Mouse (Mus musculus): ENCODE results near the gene Tdo2.

Tdo2 gene

DNA sequence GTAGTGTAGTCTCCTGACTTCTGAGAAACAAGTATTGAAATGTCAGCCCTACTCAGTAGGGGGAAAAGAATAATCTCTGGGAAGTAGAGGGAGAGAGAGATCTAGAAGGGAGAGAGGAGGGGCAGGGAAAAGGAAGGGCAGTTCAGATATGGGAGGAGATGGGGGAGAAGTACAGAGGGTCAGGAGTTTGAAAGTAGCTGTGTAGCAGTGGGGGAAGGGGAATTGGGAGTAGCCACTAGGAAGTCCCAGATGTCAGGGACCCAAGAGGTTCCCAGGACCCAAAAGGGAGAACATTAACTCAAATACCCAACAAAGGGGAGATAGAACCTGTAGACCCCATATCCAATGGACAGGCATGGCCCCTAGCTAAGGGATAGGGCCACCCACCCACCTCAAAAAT lies at the start of gene Tdo2:
Gene Tdo2, minus strand, starts transcription at position 101 of the 400 bp plus-strand sequence.
- DNase-seq (ENCODE audit: low spot score): no peak

DNA sequence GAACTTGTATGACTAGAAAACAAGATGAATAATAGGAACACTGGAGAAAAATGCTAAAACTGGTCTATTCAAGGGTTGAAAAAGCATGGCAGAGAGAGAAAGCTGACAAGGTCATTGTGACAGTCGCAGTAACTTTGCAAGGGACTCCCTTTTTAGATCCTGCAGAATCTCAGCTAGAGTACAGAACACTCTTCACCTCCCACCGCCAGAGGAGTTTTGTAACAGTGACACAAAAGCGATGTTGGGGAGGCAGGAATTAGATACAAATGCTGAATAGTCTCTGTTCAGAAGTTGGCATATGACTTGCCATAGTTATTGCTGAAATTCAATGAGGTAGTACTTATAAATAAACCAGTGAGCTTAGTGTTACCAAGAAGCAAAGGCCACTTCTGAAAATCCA lies 47.1 kb upstream of the Tdo2 start:
- DNase-seq (ENCODE audit: low spot score): no peak

DNA sequence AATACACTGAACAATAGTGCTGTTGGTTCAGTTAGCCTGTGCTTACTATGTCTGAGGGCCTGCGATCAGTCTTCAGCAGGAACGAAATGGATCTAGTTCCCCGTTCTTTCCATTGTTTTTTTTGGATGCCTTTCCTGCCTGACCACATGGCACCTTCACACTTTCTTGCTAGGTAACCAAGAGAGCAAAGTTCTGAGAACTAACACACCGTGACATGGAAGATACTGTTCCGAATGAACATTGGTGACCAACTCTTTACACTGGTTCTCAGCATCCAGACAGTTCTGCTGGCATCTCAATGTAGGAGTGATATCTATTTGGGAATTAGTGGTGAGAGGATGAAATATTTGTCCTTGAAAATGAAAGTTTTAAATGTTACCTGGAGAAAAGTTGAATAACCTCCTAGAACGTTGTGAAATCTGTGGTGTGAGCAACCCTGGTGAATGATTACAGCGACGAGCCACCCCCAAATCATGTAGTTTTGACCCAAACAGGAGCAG lies 46.5 kb upstream of the Tdo2 start:
- no peak for DNase-seq (ENCODE audit: low spot score)

DNA sequence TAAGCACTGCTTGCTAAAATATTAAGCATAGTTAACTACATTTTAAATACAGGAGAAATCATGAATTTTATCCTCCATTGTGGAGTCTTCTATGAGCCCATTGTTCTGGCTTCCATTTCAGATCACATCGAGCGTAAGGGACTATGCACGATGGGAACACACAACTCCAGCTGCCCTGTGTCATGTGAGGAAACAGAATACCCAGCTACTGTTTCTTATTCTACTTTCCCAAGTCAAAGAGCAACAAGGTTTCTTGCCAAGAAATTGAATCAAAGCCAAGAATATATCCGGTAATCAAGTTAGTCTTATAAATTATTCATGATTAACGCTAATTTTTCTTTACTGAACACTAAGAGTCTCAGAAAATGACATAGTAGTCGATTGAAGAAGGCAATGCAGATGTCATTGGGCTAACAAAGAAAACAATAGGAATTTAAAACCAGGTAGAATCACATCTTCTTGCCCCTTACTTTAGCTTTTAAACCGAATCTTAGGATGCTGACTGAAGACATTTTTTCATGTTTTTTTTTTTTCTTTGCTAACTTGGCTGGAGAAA lies 38.2 kb upstream of the Tdo2 start:
- DNase-seq (ENCODE audit: low spot score): no peak

DNA sequence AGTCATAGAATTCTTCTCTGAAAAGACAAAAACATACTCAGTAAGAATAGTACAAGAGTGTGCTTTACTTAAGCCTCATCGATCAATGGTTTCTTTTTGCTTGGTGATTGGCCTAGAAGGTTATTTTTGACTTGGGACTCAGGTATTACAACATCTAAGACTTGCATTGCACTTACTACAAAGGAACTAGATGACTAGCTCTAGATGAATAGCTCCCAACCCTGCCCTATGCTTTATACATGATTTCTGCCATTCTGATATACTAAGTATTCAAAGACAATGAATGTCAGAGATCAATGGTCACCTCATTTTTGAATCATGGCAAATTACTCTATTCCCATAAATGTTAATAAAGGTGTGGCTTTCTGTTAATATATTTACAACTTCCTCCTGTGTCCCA lies 31.0 kb upstream of the Tdo2 start:
- no peak for DNase-seq (ENCODE audit: low spot score)

DNA sequence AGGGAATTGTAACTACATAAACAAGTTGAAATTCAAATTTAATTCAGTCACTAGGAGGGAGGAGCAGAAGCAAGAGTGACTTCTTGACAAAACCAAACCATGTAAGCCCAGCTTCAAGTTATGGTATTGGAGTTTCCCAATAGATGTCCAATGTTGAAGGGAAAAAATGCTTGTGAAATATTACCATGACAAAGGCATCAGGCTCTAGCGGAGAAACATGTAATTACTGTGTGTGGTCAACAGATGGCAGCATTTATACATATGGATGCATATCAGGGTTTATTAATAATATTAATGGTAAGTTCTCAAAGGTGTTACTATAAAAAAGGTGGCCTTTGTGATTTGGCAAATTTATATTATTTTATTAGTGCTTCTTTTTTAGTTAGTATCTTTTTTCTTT lies 20.0 kb upstream of the Tdo2 start:
- no peak for DNase-seq (ENCODE audit: low spot score)

DNA sequence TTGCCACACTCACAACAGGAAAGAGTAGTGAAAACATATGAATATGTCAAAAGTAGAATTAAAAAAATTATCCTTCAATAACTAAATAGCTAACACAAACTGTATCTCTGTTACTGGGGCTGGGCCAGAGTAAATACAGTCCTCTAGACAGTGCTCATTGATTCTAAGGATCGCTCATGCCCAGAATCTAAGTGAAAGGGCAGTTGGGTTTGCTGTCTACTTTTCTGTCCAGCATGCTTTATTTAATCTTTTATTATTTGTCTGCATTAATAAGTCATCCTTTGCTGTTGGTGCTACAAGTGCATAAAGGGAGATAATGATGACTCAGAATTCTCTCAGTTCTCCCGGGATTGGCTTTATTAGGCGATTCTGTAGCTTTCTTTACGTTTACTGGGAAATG lies 19.4 kb upstream of the Tdo2 start:
- no peak for DNase-seq (ENCODE audit: low spot score)

DNA sequence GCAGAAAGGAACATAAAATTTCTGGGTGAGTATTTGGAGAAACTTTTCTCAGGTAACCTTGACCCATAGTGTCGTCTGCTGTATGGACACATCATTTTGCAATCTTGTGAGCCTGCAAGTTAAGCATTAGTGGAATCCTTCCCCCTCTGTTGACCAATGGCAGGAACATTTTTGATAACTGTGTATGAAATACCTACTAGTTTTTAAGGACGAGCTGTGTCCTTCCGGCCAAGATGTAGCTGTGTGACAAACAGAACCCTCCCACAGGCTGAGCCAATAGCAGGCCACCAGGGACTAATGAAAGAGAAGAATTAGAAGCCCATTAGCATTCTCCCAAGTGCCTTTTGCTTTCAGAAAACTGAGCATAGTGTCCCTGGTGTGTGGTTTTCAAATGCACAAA lies 14.5 kb upstream of the Tdo2 start:
- DNase-seq (ENCODE audit: low spot score): no peak

DNA sequence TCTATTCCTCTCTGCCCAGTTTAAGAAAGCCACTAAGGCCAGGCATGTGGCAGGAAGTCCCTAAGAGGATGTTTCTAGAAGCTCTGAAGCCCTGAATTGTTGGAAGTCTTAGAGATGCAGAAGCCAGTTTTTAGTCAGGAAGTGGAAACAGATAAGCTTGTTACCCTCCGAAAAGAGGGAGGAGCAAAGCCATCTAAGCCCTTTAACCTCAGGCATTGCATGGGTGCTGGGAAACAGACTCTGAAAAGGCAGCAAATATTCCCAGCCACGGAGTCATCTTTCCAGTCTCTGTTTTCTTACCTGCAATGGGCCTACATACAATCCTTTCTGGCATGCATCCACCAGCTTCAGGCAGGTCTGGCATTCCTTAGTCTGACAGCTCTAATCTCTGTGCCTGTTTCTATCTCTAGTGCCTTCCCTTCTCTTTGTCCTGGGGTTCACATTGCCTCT lies 13.7 kb upstream of the Tdo2 start:
- no peak for DNase-seq (ENCODE audit: low spot score)

DNA sequence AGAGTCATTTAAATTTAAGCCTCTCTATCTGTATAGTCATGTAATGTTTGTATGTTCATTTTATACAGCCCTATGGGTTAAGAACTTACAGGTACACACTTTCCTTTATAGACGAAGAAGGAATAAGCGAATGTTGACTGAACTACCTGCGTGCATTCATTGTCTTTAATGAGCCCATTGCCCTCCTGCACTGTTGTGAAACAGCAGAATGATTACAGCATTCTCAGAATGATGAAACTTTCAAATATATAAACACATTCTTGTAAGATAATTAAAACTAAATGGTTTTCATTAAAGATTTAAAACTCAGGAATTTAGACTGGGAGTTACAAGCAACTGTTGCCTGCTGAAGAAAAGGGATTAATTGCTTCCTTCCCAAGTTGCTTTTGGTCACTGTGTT lies 11.6 kb upstream of the Tdo2 start:
- DNase-seq (ENCODE audit: low spot score): no peak

DNA sequence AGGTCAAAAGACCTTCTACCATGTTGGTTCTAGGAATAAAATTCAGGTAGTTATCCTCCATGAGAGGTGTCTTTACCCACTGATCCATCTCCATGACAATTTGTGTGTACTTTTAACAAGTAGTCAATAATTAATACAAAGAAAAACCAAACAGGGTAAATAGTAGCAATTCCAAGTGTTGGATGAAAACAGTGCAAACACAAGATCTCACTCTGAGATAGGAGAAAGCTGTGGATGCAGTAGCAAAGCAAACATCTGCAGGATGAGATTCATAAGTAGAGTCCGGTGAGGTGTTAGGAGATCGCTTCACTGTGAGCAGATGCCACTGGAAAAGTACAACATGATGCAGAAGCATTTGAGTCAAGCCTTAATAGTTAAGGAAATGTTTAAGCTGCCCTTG lies 10.1 kb upstream of the Tdo2 start:
- DNase-seq (ENCODE audit: low spot score): no peak

DNA sequence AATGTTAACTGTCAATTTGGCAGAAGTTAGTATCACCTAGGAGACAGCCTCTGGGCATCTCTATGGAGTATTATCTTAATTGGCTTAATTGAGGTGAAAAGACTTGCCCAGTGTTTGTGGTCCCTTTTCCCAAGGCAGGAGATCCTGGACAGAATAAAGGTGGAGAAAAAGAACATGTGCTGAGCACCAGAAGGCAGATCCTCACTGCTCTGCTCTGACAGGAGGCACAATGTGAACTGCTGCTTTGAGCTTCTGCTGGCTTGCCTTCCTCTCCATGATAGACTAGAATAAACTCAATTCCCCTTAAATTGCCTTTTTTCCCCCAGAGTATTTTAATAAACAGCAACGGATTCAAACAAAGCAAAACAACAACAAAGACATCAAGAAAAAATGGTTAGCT lies 9.1 kb upstream of the Tdo2 start:
- no peak for DNase-seq (ENCODE audit: low spot score)

DNA sequence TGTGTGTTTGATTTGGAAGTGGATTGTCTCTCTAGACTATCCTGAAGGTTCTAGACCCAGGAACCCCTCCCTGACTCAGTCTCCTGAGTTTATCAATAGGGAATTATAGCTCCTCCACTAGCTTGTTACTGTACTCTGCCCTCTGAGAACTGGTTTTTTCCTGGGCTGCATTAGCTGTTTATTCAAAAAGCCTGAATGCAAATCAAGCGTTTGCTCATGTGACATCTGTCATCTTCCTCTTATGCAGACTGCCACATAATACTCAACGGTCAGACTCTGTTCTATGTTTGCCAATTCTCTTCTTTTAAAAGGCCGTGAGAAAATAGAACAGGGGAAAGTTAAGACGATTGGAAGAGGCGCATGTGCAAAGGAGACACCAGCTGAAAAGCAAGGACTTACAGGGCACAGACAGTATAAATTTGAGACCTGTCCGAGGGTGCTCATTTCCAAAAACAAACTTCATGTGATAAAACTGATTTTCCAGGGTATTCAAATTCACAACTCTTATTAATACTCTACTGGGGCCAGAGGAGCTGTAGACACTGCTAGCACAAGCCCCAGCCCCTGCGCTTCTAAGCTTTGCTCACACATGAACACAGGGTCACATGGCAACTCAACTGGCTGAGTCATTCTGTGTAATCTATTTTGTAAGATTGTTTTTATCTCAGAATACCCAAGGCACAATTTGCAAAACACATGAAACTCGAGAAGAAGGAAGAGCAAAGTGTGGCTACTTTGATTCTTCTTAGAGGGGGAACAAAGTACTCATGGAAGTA lies 7.3 kb upstream of the Tdo2 start:
- no peak for DNase-seq (ENCODE audit: low spot score)

DNA sequence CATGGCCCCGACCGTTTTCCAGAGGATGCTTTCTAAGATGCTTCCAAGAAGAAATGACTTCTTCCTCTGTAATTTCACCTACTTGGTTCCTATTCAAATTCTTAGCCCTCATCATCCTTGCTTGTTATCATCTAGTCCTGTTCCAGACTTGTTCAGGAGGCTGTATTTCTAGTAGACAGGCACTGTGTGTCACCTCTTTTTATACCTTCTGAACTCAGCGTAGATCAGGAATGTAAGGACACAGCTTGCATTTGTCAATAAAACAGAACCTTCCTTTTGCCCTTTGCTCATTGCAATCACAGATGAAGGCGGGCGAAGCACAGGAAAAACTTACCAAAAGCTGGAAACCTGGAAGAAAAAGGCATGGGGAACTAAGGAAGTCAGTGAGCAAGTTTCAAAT lies 6.0 kb upstream of the Tdo2 start, which contains the start of gene Asic5:
Gene Asic5, plus strand, starts transcription at position 301 of the 400 bp plus-strand sequence.
- DNase-seq (ENCODE audit: low spot score): no peak

DNA sequence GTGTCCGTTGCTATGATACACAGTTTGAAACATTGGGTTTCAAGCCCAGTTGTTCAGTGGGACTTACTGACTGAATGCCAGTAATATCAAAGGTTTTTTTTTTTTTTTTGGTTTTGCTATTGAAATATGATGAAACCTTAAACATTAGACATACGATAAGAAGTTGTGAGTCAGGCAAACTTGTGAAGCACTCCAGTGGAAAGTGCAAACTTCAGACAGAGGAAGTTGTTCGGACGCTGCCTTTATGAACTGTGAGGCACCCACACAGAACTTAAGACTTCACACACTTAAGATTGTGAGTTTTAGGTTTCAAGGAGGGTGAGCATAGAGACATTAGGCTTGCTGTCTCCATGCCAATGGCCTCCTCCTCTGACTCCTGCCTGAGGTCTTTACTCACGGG lies 5.6 kb upstream of the Tdo2 start:
- no peak for DNase-seq (ENCODE audit: low spot score)

DNA sequence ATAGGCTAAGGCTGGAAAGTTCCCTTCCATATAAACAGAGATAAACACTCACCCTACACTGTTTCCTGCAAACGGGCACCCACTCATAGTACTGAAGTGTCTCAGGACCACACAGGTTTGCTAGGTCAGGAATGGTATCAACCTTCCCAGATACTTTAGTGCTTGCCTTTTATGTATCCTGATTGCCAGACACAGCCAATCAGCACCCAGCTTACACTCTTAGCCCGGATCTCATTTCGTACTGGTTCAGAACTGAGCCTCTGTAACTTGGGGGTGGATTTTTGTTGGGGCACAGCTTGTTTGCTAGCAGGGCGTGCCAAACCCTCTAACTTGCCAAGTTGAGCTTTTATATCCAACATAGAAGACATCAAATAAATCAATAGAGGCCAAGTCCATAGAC lies 395 bp downstream of the Tdo2 start:
- no peak for DNase-seq (ENCODE audit: low spot score)

DNA sequence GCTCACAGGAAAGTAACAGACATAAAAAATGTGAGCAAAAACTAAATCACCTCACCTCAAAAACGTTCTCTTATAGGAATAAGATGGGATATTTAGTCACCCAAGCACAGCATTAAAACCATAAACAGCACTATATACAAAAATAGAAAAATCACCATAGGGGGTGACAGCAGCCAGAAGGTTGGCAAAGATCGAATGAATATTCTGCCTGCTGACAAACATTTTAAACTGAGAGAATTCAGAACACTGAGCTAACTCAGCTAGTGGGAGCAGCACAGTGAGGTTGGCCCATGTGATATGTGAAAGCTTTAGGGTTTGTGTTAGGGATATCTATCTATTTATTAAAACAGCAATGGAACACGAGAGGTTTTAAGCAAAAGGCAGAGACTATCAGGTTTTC lies 11.4 kb downstream of the Tdo2 start:
- no peak for DNase-seq (ENCODE audit: low spot score)

DNA sequence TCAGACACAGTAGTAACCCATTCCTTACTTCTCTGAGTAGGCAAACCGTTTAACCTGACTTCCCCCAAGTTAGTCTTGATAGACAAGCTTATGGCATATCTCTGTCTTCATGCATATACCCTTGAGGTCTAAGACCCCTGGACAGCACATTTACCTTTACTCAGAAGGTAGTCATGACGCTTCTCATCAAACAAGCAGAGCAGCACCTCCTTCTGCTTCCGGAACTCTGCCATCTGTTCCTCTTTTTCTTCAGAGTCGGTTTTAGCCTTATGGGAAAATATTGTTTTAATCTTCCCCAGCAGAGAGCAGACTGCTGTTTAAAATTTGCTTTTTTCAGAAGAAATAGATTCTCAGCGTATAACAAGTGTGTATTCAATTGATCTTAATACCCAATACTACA lies 12.2 kb downstream of the Tdo2 start:
- DNase-seq (ENCODE audit: low spot score): no peak

DNA sequence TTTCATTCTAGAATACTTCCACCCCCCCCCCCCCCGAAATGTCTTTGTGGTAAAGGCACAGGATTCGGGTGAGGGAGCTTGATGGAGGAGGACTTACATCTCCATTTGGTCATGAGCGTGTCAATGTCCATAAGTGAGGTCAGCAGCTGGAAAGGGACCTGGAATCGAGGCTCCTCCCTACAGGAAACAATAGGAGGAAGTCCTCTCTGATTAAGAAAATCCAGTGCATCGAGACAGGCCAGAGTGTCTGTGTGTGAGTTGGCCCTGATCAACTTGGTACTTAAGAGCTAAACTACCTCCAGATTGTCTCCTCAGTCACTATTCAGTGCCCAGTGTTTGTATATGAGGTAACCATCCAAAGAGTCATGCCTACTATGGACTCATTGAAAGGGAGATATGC lies 14.7 kb downstream of the Tdo2 start:
- DNase-seq (ENCODE audit: low spot score): no peak

DNA sequence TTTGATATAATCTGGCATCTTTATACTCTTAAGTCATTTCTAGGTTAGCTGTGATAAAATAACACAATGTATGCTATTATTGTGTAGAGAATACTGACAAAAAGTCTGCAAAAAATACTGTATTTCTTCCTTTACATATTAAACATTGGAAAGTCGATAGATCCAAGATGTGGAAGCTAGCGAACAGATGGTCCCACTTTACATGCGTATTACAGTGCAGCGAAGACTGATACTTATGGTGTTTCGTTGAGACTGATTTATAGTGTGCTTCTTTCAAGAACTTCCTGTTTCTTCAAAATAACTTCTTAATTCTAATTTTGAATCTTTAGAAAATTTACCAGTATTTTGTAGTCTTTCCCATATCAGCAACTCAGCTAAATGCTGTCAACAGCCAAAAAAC lies 18.5 kb downstream of the Tdo2 start:
- no peak for DNase-seq (ENCODE audit: low spot score)

DNA sequence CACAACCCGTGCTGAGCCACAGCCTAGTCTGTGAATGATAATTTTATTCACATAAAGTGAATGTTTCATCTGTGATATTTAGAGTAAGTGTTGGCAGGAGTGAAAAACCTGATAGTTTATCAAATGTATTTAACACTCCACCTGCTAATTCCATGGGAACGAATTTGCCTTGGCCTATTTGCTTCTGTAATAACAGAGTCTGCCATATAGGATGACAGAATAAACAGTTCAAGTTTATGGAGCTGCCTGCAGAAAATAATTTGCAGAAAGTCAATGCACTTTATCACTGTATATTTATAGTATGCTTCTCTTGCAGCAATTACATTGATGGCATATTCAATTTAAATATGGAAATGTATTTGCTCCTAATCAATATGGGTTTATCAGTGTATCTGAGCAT lies 24.2 kb downstream of the Tdo2 start:
- no peak for DNase-seq (ENCODE audit: low spot score)

DNA sequence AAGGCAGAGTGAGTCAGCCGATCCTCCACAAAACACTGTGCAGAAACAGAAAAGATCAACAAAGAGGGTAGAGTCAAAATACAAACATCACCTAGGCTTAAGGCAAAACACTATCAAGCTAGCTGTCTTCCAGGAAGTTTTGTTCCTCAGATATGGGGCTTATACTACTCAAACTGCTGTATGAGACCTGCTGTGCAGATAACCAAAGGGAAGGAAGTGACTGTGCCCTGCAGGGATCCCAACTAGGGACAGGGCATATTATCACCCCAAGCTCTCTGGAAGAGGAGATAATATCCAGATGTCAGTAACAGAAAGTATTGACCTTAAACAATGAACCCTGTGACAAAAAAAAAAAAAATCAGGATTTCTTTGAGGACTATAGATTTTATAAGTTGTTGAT lies 27.0 kb downstream of the Tdo2 start:
- no peak for DNase-seq (ENCODE audit: low spot score)

DNA sequence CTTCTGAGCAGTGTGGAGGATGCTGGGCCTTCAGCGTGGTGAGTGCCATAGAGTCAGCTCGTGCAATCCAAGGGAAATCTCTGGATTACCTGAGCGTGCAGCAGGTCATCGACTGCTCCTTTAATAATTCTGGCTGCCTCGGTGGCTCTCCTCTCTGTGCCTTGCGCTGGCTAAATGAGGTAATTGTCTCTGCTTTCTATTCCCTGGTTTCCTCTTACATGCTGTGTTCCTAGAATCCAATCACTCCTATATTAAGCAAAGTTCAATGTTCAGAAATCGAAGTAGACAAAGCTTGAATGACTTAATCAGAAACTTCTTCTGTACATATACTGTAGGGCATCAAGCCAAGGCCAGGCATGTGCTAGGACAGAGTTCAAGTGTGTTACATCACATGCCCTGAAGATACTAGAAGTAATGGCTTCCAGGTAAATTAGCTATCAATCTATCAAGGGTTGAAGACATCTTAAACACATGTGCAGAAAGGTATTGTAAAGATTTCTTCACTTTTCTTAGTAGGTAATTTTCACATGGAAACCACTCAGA lies 31.1 kb downstream of the Tdo2 start:
- no peak for DNase-seq (ENCODE audit: low spot score)

DNA sequence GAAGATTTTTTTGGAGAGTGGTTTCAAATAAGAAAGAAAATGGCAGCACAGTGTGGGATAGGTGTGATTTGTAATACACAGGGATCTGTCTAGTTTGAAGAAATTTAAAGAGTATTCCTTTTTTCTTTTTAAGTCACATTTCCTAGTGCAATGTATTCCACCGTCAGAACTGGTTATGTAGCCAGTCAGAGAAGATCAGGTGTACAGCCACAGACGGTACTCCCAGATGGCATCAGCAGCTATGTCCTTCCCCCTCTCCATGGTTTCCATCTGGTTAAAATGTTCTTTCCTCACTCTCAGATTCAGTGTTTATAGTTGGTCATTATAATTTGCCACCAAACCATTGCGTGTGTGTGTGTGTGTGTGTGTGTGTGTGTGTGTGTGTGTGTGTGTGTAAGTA lies 32.9 kb downstream of the Tdo2 start:
- no peak for DNase-seq (ENCODE audit: low spot score)
